Mouse (Mus musculus) kidney, embryonic 15.5 days (tissue): ENCODE measurements around the gene Slc35e2. TPM values are rescaled to one million over a fixed set of nuclear protein-coding genes. Genes with fewer than 3 reads are reported as not detected.
"Not testable (repeated sequence)": the region's sequence is repeated elsewhere in the genome, so short reads cannot be mapped to it uniquely, and the experiment has no call there.

ENCODE experiments used
- ATAC-seq: fragments of 200-750 bp; cut with Nextera tagmentation; replicated peaks from 2 replicates; pipeline ENCODE4 v1.8.0; 2017; ENCODE audit warnings: moderate TSS enrichment; ENCODE audit not compliant: low FRiP score
- H3K27ac ChIP-seq: fragments of 300-500 bp; sonication (generic); 2 replicates; pipeline ENCODE4 v1.5.1; 2015; ENCODE audit warnings: mild to moderate bottlenecking, inconsistent platforms
- H3K27me3 ChIP-seq: fragments of 300-500 bp; sonication (generic); 2 replicates; pipeline ENCODE4 v1.6.1; 2015; ENCODE audit warnings: inconsistent platforms
- H3K36me3 ChIP-seq: fragments of 300-500 bp; sonication (generic); 2 replicates; pipeline ENCODE4 v1.6.1; 2015; ENCODE audit warnings: inconsistent platforms
- H3K4me1 ChIP-seq: fragments of 300-500 bp; sonication (generic); 2 replicates; pipeline ENCODE4 v1.6.1; 2015; ENCODE audit warnings: inconsistent platforms
- H3K4me2 ChIP-seq: fragments of 300-500 bp; sonication (generic); 2 replicates; pipeline ENCODE4 v1.6.1; 2015; ENCODE audit warnings: moderate library complexity, mild to moderate bottlenecking, inconsistent platforms
- H3K4me3 ChIP-seq: fragments of 300-500 bp; sonication (generic); replicated peaks from 2 replicates; pipeline ENCODE4 v1.5.1; 2015; ENCODE audit warnings: mild to moderate bottlenecking, inconsistent platforms
- H3K9ac ChIP-seq: fragments of 300-500 bp; sonication (generic); 2 replicates; pipeline ENCODE4 v1.6.1; 2015; ENCODE audit warnings: mild to moderate bottlenecking, inconsistent platforms
- H3K9me3 ChIP-seq: fragments of 300-500 bp; sonication (generic); replicated peaks from 2 replicates; pipeline ENCODE4 v1.6.1; 2016; ENCODE audit warnings: inconsistent platforms
- WGBS: fragments of 180-500 bp; shearing (Covaris S2); methylation state at CpG from one replicate; pipeline ENCODE4 v1.1.7; 2015; ENCODE audit warnings: mixed read lengths; 5-methylcytosine and 5-hydroxymethylcytosine counted together
- polyA plus RNA-seq: library from polyadenylated mRNA; unstranded; fragments of >200 nt; fragmentation: Nextera tagmentation; extraction: Ambion mirVana; gene quantifications from 2 replicates; pipeline ENCODE4 v1.2.1, GENCODE M21; 2015

Slc35e2 gene
- polyA plus RNA-seq, 1 experiment from 2014 or later, result 10.4 TPM

DNA sequence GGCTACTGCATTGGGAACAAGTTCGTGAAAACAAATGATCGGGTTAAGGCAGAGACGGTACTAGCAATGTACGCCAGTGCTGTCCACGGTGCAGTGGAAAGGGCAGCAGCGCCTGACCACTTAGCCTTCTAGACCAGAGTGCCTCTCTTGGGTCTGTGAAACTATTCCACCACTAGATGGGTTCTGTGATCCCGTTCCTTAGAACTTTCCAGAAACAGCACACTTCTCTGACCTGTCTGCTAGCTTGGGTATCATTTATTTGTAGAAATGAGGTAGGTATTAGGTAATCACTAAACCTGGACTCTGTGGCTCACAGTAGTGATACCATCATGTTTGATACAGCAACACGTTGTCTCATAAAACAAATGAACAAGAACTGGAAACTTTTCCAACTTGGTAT is 34.7 kb upstream of the Slc35e2 start:
- Histone ChIP-seq H3K9ac (peak overlapping the region; percentile 24; the same call in 1 of the 2 replicates), H3K4me3 (peak overlapping the region; percentile 0; the same call in 1 of the 2 replicates), H3K9me3 (no peaks in the 10 kb centered on the region), H3K27me3 (no peaks in the 10 kb centered on the region), H3K4me2 (peak overlapping the region; percentile 35), H3K36me3 (0 out of 2 replicates have a peak, but pooled peaks cover 2% of the 10 kb centered on the region), H3K27ac (peak overlapping the region; percentile 64), H3K4me1 (peaks cover 60% of the 10 kb centered on the region)
- WGBS, result 39% methylated on average over 8 of the region's 8 CpGs
- no peak for ATAC-seq

DNA sequence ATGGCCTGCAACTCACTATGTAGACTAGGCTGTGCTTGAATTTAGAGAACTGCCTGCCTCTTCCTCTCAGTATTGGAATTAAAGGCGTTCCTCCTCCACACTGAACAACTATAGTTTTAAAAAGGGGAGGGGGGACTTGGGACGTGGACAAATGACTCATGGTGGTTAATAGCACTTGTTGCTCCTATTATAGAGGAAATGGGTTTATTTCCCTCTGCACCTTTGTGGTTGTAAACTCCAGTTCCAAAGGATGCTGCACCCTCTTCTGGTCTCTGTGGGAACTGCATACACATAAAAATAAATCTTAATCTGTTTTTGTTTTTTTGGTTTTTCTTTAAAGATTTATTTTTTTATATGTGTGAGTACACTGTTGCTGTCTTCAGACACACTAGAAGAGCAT is 33.0 kb upstream of the Slc35e2 start:
- no peaks in the 10 kb centered on the region for H3K36me3 ChIP-seq
- 18% methylated on average over 2 of the region's 2 CpGs for WGBS
- ATAC-seq, result no peak
- no peak overlapping the region for H3K4me3 ChIP-seq
- H3K9me3 ChIP-seq, result no peaks in the 10 kb centered on the region
- H3K4me2 ChIP-seq, result no peak overlapping the region
- peaks cover 48% of the 10 kb centered on the region for H3K4me1 ChIP-seq
- H3K27ac ChIP-seq, result no peak overlapping the region
- no peaks in the 10 kb centered on the region for H3K27me3 ChIP-seq
- no peak overlapping the region for H3K9ac ChIP-seq

DNA sequence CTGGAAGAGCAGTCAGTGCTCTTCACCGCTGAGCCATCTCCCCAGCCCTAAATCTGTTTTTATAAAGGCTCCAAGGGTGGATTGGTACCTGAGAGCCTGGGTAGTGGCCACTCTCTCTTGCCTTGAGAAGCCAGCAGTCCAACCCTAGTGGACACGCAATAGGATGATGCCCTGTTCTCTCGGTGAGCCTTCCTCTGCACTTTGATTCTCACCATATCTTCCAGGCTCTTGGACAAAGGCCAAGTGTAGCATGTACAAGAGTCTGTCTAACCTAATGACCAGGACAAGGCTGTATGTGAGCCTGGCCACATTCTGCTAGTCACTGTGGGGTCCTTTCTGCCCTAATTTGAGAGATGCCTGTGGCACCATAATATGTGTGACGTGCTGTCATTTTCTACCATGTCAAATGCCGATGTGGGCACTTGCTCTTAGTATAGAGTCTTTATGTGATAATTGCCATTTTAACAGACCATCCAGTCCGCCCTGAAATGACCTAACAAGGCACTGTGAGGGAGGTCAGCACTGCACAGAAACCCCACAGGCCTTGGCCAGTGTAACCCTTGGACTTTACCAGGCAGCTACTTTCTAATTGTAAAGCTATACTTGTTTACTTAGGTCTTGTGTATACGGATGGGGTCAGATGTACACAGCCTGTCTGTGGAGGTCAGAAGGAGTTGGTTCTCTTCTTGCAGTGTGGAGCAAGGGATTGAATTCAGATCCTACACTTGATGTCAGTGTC is 32.4 kb upstream of the Slc35e2 start:
- 78% methylated on average over 7 of the region's 7 CpGs for WGBS
- H3K4me3 ChIP-seq, result no peak overlapping the region
- H3K9me3 ChIP-seq, result no peaks in the 10 kb centered on the region
- H3K36me3 ChIP-seq, result no peaks in the 10 kb centered on the region
- H3K27me3 ChIP-seq, result no peaks in the 10 kb centered on the region
- no peak overlapping the region for H3K4me2 ChIP-seq
- peaks cover 48% of the 10 kb centered on the region for H3K4me1 ChIP-seq
- no peak overlapping the region for H3K27ac ChIP-seq
- no peak for ATAC-seq
- no peak overlapping the region for H3K9ac ChIP-seq

DNA sequence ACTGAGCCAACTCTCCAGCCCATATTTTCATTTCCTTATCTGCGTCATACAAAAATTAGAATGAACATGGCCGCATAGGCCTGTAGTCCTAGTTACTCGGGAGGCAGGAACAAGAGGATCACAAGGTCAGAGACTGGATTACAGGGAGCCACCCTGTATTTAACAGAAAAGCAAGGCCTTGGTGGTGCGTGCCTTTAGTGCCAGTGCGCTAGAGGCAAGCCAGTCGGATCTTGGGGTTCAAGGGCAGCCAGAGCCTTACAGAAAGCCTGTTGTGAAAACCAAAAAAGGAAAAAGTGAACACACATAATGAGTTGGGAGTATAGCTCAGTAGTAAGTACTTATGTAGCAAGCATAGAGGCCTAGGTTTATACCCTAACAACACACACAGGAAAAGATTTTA is 31.4 kb upstream of the Slc35e2 start:
- H3K9me3 ChIP-seq, result no peaks in the 10 kb centered on the region
- H3K4me1 ChIP-seq, result peaks cover 39% of the 10 kb centered on the region
- no peak overlapping the region for H3K4me3 ChIP-seq
- no peaks in the 10 kb centered on the region for H3K36me3 ChIP-seq
- no peak for ATAC-seq
- WGBS, result 92% methylated on average over 6 of the region's 6 CpGs
- no peaks in the 10 kb centered on the region for H3K27me3 ChIP-seq
- no peak overlapping the region for H3K27ac ChIP-seq
- H3K9ac ChIP-seq, result no peak overlapping the region
- no peak overlapping the region for H3K4me2 ChIP-seq

DNA sequence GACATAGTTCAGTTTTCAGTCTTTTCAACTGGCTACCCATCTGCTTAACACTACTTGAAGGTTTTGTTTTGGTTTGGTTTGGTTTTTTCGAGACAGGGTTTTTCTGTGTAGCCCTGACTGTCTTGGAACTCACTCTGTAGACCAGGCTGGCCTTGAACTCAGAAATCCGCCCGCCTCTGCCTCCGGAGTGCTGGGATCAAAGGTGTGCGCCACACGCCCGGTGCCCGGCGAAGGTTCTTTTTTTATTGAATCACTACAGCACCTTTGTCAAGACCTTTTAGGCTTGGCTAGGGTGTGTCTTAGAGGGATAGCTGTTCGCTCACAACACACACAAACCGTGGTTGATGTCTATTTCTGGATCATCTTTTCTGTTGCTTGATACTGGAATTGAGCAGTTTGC is 30.9 kb upstream of the Slc35e2 start:
- not testable (repeated sequence) for H3K9ac ChIP-seq, H3K4me3 ChIP-seq, H3K9me3 ChIP-seq, H3K27me3 ChIP-seq, H3K4me2 ChIP-seq, ATAC-seq, H3K36me3 ChIP-seq, H3K27ac ChIP-seq
- 89% methylated on average over 11 of the region's 11 CpGs for WGBS
- H3K4me1 ChIP-seq, result peaks cover 34% of the 10 kb centered on the region

DNA sequence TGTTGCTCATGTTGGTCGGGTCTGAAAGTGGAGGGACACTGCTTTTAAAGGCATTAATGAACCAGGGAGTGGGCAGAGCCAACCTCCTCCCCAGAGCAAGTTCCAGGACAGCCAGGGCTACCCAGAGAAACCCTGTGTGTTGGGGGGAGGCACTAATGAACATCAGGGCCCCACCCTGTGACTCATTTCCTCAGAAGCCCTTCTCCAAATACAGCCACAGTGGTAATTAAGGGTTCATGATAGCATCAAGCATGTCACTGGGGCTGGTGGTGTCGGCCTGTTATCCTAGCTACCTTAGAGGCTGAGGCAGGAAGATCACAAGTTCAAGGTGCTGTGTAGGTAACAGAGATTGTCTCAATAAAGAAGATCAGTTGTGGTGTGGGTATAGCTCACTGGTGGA is 29.8 kb upstream of the Slc35e2 start:
- Histone ChIP-seq H3K4me1 (peaks cover 23% of the 10 kb centered on the region), H3K27ac (no peak overlapping the region), H3K36me3 (peaks cover 6% of the 10 kb centered on the region; the same call in 1 of the 2 replicates), H3K4me3 (no peak overlapping the region), H3K9ac (no peak overlapping the region), H3K4me2 (no peak overlapping the region), H3K27me3 (no peaks in the 10 kb centered on the region), H3K9me3 (no peaks in the 10 kb centered on the region)
- WGBS, result 75% methylated on average over 2 of the region's 2 CpGs
- ATAC-seq, result no peak

DNA sequence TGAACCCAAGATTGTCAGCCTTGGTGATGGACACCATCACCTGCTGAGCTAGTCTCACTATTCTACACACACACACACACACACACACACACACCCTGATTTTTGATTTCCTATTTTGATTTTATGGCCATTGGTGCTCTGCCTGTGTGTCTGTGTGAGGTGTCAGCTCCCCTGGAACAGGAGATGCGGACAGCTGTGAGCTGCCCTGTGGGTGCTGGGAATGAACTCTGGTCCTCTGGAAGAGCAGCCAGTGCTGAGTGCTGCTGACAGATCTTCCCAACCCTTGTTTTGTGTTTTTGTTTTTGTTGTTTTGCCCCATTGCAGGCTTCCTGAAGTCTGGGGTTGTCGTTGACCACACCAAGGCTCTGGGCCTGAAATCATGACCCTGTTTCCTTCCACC is 28.1 kb upstream of the Slc35e2 start:
- no peak for ATAC-seq
- Histone ChIP-seq H3K27me3 (no peaks in the 10 kb centered on the region), H3K27ac (no peak overlapping the region), H3K4me3 (no peak overlapping the region), H3K9me3 (no peaks in the 10 kb centered on the region), H3K9ac (no peak overlapping the region), H3K4me2 (no peak overlapping the region), H3K4me1 (peaks cover 11% of the 10 kb centered on the region; the same call in 1 of the 2 replicates), H3K36me3 (peaks cover 22% of the 10 kb centered on the region)
- 80% methylated on average over 2 of the region's 2 CpGs for WGBS

DNA sequence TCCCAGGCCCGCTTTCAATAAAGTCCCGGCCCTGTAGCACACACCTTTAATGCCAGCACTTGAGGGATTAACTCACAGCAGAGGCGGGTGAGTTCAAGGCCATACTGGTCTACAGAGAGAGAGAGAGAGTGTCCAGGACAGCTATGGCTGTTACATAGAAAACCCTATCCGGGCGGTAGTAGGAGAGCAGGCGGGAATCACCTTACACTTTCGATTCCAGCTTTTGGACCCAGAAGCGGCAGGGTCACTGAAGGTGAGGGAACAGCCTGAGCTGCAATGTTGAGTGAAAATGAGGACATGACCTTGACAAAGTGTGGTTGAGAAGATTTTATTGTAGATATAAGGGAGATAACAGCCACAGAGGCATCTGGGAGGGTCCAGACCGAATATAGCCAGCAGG is 27.3 kb upstream of the Slc35e2 start:
- H3K27ac ChIP-seq, result no peak overlapping the region
- 91% methylated on average over 9 of the region's 9 CpGs for WGBS
- H3K4me1 ChIP-seq, result peaks cover 7% of the 10 kb centered on the region; the same call in 1 of the 2 replicates
- no peak overlapping the region for H3K9ac ChIP-seq
- ATAC-seq, result no peak
- no peaks in the 10 kb centered on the region for H3K27me3 ChIP-seq
- H3K9me3 ChIP-seq, result no peaks in the 10 kb centered on the region
- peaks cover 30% of the 10 kb centered on the region for H3K36me3 ChIP-seq
- no peak overlapping the region for H3K4me2 ChIP-seq
- no peak overlapping the region for H3K4me3 ChIP-seq

DNA sequence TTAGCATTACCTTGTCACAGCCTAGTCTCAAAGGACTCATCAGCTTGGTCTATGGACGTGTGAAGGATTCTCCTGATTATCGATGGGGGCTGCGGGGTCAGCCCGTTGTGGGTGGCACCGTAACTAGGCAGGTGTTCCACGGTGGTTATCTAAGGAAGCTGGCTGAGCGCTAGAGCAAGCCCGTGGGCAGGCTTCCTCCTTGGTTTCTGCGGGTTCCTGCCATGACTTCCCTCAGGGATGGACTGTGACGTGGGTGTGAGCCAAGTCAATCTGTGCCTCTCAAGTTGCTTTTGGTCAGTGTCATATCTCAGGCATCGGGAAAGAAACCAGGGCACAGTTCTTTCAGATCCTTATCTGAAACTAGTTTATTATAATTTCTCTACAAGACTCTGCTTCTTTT is 26.3 kb upstream of the Slc35e2 start:
- no peak overlapping the region for H3K27ac ChIP-seq
- no peak overlapping the region for H3K4me3 ChIP-seq
- no peak overlapping the region for H3K9ac ChIP-seq
- H3K4me2 ChIP-seq, result no peak overlapping the region
- peaks cover 40% of the 10 kb centered on the region for H3K36me3 ChIP-seq
- H3K4me1 ChIP-seq, result peaks cover 4% of the 10 kb centered on the region; the same call in 1 of the 2 replicates
- ATAC-seq, result no peak
- 88% methylated on average over 11 of the region's 11 CpGs for WGBS
- H3K9me3 ChIP-seq, result no peaks in the 10 kb centered on the region
- H3K27me3 ChIP-seq, result no peaks in the 10 kb centered on the region

DNA sequence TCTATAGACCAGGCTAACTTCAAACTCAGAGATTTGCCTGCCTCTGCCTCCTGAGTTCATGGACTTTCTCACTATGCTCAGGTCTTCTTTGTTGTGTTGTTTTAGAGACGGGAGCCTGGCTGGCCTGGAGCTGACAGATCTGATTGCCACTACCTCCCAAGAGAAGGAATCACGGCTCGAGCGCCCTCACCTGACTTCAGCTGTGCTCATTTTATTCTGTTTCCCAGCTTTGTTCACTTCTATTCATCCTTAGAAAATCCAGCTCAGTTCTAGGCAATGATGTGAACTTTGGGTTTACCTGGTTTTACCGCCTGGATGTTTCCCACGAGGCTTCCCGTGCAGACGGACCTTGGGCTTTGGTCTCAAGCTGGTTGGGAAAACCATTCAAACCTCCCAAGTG is 25.7 kb upstream of the Slc35e2 start:
- peaks cover 4% of the 10 kb centered on the region; the same call in 1 of the 2 replicates for H3K4me1 ChIP-seq
- H3K4me3 ChIP-seq, result no peak overlapping the region
- H3K27me3 ChIP-seq, result no peaks in the 10 kb centered on the region
- no peak for ATAC-seq
- H3K4me2 ChIP-seq, result no peak overlapping the region
- H3K36me3 ChIP-seq, result peaks cover 45% of the 10 kb centered on the region
- H3K9ac ChIP-seq, result no peak overlapping the region
- WGBS, result 92% methylated on average over 8 of the region's 8 CpGs
- no peak overlapping the region for H3K27ac ChIP-seq
- H3K9me3 ChIP-seq, result no peaks in the 10 kb centered on the region

DNA sequence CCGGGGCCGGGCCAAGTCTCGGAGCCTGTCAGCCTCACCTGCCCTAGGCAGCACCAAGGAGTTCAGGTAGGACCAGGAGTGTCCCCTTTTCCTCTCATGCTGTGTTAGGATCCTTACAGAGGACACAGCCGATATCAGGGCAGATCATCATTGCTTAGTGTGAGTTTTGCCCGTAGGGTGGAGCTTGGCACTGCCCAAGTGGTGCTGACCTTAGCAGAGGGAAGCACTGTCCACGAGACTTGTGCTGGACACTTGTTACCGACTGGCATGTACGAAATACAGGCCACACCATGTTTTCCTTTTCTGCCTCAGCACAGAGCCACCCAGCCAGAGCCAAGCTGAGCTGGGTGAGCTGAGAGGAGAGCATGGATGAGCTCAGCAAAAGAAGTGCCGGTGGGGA is 24.1 kb upstream of the Slc35e2 start:
- no peak overlapping the region for H3K27ac ChIP-seq
- ATAC-seq, result no peak
- WGBS, result 93% methylated on average over 9 of the region's 9 CpGs

DNA sequence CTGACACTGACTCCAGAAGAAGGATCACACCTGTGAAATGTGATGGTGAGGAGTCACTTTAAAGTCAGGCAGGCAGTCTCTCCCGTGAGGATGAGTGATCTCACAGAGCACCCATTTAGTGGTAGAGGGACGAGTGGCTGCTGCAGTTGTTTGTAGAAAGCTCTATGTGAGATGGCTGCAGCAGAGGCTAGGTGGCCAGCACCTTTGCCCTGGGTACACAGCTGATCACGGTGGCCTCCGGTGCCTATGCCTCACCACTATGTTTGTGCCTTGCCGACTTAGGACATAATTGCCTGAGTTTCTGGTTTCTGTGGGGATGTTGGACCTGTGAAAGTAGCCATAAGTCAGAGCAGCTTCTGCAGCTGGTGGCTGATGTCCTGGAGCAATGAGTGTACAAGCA is 23.5 kb upstream of the Slc35e2 start:
- Histone ChIP-seq H3K9me3 (no peaks in the 10 kb centered on the region), H3K27ac (no peak overlapping the region), H3K4me1 (no peaks in the 10 kb centered on the region), H3K27me3 (no peaks in the 10 kb centered on the region), H3K36me3 (peaks cover 57% of the 10 kb centered on the region), H3K4me3 (no peak overlapping the region), H3K9ac (no peak overlapping the region), H3K4me2 (no peak overlapping the region)
- WGBS, result 84% methylated on average over 5 of the region's 5 CpGs
- ATAC-seq, result no peak

More for the DNA sequence above, 24.1 kb upstream of the Slc35e2 start:
- H3K4me1 ChIP-seq, result no peaks in the 10 kb centered on the region
- H3K4me2 ChIP-seq, result no peak overlapping the region
- no peak overlapping the region for H3K9ac ChIP-seq
- H3K4me3 ChIP-seq, result no peak overlapping the region
- H3K27me3 ChIP-seq, result no peaks in the 10 kb centered on the region
- H3K9me3 ChIP-seq, result no peaks in the 10 kb centered on the region
- peaks cover 51% of the 10 kb centered on the region for H3K36me3 ChIP-seq
